Mouse (Mus musculus): ENCODE measurements around the gene Mrpl3.

DNA sequence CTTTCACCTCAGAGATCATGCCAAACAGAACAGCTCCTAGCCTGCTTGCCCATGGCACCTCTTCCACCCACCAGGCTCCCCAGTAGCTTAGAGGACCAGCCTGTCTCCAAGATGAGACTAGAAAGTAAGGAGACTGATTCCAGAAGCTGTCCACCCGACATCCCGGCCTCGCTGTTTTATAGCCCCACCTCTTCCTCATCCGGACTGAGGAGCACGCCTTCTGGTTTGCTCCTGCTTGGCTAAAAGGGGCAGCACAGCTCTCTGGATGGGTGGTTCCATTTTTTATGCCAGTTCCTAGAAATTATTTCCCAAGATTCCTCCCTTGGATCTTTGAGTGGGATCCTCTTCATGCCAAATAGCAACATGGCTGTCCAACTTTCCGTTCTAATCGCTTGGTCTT, 19.4 kb upstream of the Mrpl3 start:
- TF ChIP-seq CTCF (IDR thresholded peaks at IDR 0.05; ENCODE audit: control insufficient read depth, insufficient read depth, low read length), result no peak
- TF ChIP-seq POLR2A (IDR thresholded peaks at IDR 0.05; ENCODE audit: borderline replicate concordance, control insufficient read depth, low read depth, low read length), result no peak
